Comparison of ENCODE assay signal across 8 mouse cellular contexts in genomic region chr3:34443731-34444628, GRCm38 (mm10).
DNase-seq lines count a peak whose midpoint lies in the region.

No protein-coding gene starts in this region.

- intact Hi-C loops in left cerebral cortex, postnatal 36 days (cut with DNase I), result loop anchor here (2.0 to 10.0 kb wide), 3 partner anchors 109 to 195 kb away; no protein-coding TSS in a partner anchor
- intact Hi-C loops in heart, postnatal 14 days (cut with DNase I), result no loop called here

- DNase-seq in brain, adult 2 months (ENCODE audit: low read depth, low spot score), result peak; percentile 93
- DNase-seq in cerebellum, postnatal 14 days, result peak; percentile 56 to 65
- DNase-seq in frontal cortex, postnatal 36 days (ENCODE audit: low spot score in 2 of 2), result peak; percentile 54 to 73
- peak; percentile 46 to 52 for DNase-seq in left cerebral cortex, postnatal 36 days (ENCODE audit: low spot score in 2 of 2)
- peak; percentile 73 for DNase-seq in right cerebral cortex, adult 18-20 months
- no peak for DNase-seq in lung, postnatal 14 days
- DNase-seq in heart, postnatal 14 days, result no peak
- DNase-seq in gastrocnemius, adult 18-20 months (ENCODE audit: low spot score), result no peak

Comparison
In these comparisons a context has a peak if more than half of its experiments do, and no peak if none do; other contexts are left out.
1. DNase-seq: peak in brain, adult 2 months (single experiment), cerebellum, postnatal 14 days (2 of 2), frontal cortex, postnatal 36 days (2 of 2), left cerebral cortex, postnatal 36 days (2 of 2) and right cerebral cortex, adult 18-20 months (single experiment); none in lung, postnatal 14 days (single experiment), heart, postnatal 14 days (0 of 2) and gastrocnemius, adult 18-20 months (single experiment).